Mouse (Mus musculus) large intestine, adult 2 months (tissue): ENCODE measurements around the gene Hexdc. TPM values are rescaled to one million over a fixed set of nuclear protein-coding genes. Genes with fewer than 3 reads are reported as not detected.

Experiments used
- DNase-seq: peaks from one replicate; pipeline ENCODE4 v3.0.0-alpha.2; 2012; ENCODE audit warnings: low read depth, low spot score
- WGBS: fragments of 180-500 bp; shearing (Covaris S2); methylation state at CpG from one replicate; pipeline ENCODE4 v1.1.7; 2018; 5-methylcytosine and 5-hydroxymethylcytosine counted together
- polyA plus RNA-seq: library from polyadenylated mRNA; depleted of rRNA; stranded (reverse); fragments of >200 nt; gene quantifications from 2 replicates; pipeline ENCODE4 v1.2.3, GENCODE M21; 2012

Hexdc gene
- polyA plus RNA-seq, 1 experiment: 19.4 TPM

DNA sequence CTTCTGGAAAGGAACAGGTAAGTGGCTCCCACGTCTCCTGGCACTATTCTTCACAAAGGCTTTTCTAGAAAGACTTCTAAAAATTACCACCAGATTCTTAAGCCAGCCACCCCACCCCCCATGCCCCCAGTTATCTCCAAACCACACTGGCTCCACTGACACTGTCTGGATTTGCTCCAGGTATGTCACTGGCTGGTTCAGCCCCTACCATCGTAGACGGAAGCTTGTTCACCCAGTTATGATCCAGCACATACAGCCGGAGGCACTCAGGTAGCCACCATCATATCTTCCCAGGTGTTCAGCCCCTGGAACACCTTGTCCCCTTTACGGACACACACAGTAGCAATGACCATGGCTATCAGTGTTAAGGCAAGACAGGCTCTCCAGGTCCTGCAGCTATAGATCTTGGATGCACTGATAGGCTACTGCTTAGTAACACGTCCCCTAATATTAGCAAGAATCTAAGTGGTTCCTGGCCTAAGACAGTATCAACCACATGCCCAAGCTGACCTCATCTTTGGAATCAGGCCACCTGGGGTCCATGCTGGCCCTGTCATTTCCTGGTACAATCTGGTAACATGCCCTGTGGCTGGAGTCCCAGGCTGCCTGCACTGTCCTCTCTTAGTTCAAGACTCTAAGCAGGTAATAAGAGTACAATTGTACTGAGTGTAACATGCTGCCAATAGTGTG lies 17.2 kb downstream of the Hexdc start:
- 91% methylated on average over 6 of the region's 6 CpGs for WGBS
- DNase-seq: no peak

DNA sequence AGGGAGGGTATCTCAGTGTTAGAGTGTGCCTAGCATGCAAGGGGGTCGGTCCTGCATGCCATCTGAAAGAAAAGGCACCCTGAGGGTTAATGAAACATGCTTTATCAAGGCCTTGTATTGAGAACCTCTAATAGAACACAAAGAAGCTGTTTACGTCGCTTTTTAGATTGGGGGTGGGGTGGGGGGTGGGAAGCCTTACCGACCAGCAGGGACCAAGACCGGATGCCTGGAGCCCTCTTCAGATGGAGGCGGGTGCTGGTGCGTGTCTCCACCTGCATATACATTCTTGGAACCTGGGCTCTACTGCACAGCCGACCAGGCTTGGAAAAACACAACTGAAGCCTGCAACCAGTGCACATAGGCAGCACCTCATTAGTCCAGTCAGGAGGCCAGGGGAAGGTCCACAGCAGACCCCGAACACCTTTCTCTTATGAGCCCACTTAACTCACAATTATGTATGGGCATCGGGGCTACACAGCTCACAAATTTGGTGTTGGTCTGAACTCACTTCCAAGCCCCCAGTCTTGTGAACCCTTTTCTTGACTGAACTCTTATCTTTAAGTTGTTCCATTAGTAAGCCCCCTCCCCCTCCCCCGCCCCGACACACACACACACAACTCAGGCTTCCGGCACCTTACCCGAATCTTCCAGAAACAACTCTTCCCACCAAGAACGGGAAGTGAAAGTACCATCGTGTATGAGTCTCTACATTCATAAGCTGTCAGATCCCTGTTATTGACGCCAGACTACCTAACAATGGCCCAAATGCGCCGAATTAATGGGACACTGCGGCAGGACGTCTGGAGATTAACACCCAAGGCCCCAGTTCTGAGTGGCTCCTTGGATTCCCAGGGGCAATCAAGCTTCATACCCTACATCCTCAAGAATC lies 24.1 kb downstream of the Hexdc start:
- WGBS: 11% methylated on average over 21 of the region's 21 CpGs
- no peak for DNase-seq

DNA sequence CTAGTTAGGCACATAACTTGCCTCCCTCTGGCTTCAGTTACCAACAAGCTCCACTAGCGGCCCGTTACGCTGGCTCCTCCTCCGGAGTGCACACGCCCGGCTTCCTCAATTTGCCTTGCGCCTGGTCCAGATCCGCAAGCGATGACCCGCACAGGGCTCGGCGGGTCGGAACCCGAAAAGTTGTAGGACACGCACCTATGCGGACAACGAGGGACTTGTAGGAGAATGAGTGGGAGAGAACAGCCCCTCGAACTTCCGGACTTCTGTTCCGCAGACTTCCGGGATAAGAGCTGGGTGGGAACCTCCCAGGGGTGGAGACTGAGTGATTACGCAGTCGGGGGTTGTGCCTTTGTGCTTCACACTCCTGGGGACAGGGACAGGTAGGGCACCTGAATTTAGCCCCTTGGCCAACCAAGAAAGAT lies 24.8 kb downstream of the Hexdc start, which contains the start of gene Cybc1:
Gene Cybc1, minus strand, starts transcription at position 305 of the 422 bp plus-strand sequence.
- WGBS: under 1% methylated on average over 23 of the region's 23 CpGs
- peak; percentile 65 for DNase-seq

DNA sequence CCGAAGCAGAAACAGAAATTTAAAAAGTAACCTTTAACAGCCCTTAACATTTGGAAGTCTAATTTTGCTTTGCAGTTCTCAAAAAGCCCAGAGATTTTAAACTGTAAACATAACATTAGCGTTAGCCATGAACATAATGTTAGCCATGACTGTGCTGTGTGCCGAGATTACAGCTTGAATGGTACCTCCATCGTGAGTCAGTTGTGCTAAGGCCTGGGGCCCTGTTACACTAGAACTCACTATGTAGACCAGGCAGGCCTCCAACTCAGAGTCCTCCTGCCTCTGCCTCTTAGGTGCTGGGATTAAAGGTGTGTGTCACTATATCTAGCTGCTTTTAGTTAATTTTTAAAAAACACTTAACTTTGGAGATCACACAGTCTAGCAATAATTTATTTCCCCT lies 27.0 kb downstream of the Hexdc start:
- DNase-seq: no peak
- WGBS: 76% methylated on average over 4 of the region's 4 CpGs

DNA sequence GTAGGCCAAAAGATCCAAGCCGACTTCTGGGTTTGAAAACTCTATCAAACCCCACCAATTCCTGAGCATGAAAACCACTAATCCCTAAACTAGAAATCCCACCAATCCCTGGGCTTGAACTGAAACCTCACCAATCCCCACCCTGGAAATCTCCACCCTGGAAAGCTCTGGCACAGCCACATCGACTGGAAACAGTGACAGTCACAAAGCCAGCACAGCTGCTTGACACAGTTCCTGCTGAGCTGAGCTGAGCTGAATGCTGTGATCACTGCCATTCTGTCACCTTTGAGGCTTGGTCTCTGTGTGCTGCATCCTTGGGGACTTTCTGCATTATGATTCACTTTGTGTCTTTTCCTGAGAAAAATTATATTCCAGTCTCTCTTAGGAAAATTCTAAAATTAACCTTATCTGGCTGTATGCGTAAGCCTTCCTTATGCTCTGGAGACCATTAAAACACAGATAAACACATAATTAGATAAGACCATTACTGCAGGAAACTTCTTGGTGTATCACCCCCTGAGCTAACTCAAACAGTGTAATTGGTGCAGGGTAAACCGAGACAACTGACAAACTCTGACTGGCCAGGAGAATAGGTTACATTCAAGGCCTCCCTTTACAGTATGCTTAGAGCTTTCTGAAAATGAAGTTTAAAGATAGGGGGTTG lies 27.5 kb downstream of the Hexdc start:
- 57% methylated on average over 4 of the region's 4 CpGs for WGBS
- no peak for DNase-seq

DNA sequence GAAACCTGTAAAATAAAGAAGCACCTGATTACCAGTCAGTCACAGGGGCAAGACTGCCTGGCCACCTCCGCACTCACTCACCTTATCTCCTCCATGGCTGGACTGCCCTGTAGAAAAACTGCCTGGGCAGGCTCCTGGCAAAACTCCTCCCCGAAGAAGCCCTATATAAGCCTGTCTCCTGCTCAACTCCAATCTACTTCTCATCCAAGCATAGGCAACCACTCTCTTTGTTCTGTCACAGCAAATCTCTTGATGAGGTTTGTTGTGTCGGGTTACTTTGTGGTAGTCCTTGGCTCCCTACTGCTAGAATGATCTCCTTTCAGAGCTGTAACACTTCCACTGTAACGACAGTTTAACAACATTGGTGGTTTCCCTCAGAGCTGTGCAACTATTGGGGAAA lies 28.5 kb downstream of the Hexdc start:
- 53% methylated on average over 4 of the region's 4 CpGs for WGBS
- no peak for DNase-seq

DNA sequence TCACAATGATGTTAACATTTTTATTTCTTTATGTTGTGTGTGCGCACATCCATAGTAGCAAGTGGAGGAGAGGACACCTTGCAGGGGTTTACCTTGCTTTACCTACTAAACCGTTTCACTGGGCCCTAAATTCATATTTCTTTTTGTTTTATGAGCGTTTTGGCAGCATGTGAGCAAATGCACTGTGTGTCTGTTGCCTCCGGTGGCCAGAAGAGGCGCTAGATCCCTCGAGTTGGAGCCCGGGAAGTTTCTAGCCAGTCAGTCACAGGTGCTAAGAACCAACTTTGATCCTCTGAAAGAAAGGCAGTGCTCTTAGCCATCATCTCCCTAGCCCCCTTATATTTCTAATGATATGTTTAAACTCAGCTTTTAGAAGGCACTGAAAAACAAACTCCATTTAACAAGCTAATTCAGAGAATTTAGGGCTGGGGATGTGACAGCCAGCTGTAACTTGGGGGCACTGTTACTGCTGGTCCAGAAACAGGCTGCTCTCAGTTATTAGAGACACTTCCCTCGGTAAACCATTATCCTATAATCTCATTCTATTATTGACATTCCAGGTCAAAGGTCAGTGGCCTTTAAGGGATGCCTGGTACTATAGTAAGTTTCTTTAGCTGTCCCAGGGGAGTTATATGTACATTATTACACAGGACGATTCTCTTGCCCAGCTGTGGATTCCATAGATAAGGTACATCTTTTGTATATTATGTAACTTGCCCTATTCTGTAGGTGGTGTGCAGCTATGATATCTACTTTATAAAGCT lies 31.4 kb downstream of the Hexdc start:
- 18% methylated on average over 9 of the region's 9 CpGs for WGBS
- DNase-seq: no peak

DNA sequence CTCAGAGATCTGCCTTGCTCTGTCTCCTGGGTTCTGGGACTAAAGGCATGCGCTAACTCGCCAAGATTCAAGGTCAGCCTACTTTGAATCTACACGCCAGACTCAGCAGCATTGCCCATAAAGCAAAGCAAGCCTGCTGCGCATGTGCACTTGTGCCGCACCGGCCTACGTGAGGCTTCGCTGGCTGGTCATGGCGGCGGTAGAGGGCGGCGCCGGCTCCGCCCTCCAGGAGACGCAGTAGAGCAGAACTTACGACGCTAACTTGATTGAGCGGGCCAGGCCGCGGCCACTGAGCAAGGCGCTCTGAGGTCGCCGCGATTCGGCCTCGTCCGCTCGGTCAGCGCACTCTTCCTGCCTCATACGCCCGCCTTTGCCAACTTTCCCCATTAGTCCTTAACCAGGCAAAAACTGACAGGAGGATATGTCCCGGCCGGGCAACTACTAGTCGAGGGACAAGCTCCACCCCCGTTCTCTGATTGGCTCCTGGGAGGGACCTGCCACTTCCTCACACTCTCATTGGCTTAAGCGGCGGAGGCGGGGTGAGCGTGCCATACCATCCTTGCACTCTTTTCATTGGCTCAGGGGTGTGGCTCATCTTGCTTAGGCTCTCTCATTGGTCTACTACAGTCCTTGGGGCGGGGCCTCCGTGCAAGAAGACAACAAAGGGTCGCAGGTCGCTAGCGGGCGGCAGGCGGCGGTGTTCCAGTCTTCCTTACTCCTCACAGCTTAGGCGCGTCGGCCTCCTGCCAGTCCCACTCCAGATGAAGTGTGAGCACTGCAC lies 32.5 kb downstream of the Hexdc start, which contains the start of gene Narf:
Gene Narf, plus strand, starts transcription at position 690 of the 781 bp plus-strand sequence.
- WGBS: under 1% methylated on average over 50 of the region's 50 CpGs
- peak; percentile 100 for DNase-seq

DNA sequence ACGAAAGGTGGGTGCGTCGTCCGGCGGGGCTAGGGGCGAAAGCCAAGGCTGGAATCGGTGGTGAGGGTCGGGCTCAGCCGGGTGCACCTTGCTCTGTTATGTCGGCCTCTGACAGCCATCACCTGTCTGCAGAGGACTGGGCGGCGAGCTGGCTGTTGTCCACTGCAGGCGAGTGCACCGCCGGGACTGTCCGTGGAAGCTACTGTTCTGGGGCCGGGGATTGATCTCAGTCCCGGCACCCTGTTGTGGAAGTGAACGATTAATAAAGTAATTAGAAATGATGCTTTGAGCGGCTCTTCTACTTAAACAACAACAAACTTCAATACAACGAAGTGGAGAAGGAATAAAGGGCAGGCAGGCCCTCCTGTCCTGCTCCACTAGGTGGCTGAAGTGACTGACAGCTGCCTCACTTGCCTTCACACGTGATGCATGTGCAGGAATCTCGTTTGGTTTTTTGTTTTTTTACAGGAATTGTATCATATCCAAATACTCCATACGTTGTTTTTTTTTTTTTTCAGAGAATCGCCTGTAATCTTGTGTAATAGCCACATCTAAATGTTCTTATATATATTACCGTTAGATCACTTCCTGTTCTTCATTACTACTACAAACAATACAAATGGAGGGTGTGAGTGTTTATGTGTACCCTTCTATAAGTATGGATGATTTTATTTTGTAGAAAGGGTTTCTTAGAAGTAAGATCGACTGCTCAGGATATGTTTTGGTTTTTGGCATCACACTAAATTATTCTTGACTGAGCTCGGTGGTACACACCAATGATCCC lies 33.3 kb downstream of the Hexdc start:
- WGBS: 2% methylated on average over 28 of the region's 28 CpGs
- peak; percentile 44 for DNase-seq

DNA sequence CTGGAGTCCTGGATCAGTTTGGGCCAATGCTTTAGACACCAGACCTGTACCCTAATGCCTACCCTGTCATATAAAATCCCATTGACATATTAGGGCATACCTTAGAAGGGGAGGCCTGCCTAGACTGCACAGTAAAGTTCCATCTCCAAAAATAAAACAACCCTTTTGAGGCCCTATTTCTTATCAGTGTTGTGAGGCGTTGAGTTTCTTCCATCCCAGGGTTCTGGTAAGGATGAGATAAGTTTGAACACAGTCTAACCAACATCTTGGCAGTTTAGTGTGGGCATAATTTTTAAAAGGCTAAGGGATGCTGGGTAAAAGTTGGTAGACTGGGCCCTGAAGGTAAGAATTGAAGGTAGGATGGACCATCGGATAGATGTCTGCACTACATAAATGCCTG lies 35.4 kb downstream of the Hexdc start:
- DNase-seq: no peak
- WGBS: 93% methylated on average over 2 of the region's 2 CpGs

DNA sequence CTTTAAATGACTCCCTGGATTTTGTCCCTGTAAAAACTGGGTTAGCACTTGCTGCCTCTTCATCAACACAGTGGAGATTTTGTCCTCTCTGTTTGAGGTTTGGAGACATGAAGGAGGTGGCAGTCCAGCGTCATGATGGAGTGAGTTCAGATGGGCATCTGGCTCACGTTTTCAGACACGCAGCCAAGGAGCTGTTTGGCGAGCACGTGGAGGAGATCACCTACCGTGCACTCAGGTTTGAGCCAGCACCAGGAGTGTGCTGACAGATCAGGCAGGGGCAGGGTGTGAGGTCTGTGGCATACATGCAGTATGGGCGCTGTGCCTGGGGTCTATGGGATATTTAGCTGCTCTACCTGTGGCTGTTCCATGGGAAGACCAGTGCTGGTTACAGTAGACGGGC lies 46.0 kb downstream of the Hexdc start:
- WGBS: 93% methylated on average over 8 of the region's 8 CpGs

DNA sequence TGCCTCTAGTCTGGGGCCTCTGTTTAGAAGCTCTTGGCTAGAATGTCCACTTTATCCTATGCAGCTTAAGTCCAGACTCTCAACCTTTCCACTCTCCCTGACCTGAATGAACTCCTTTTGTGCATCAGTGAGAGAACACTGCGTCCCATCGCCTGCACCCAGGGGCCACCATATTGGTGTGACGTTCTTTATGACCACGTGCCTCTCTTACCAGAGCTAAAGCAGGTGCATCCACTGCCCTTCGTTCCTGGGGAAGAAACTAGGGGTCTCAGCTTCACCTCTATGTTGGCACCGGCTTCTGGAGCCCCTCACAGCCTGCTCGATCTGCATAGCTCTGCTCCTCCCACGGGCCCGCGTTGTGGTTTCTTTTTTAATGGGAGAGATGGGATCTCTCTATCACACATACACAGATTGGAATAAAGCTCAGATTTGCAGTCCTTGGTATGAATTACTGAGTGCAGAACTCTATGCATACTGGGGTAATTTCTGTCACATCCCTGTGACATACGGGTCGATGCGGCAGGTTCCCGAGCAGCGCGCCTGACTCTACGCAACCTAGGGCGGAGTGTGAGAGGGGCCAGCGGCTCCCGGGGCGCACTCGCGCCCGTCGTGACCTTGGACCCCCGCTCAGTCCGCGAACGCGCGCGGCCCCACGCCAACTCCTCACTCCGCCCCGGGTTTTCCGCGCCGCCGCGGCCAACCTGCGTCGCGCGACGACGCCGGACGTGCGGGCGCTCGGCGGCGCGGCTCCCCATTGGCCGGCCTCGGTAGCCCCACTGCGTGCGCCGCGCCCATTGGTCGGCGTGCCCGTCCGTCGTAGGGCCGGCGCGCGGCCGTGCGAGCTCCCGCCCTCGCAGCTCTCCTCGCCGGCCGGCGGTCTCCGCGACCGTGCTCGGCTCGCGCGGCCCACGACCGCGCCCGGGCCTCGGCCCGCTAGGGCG lies 55.2 kb downstream of the Hexdc start, which contains the start of gene Foxk2:
Gene Foxk2, plus strand, starts transcription at position 831 of the 941 bp plus-strand sequence.
- under 1% methylated on average over 90 of the region's 91 CpGs for WGBS
- DNase-seq: peak; percentile 44

More for the DNA sequence above, 46.0 kb downstream of the Hexdc start:
- DNase-seq: no peak

DNA sequence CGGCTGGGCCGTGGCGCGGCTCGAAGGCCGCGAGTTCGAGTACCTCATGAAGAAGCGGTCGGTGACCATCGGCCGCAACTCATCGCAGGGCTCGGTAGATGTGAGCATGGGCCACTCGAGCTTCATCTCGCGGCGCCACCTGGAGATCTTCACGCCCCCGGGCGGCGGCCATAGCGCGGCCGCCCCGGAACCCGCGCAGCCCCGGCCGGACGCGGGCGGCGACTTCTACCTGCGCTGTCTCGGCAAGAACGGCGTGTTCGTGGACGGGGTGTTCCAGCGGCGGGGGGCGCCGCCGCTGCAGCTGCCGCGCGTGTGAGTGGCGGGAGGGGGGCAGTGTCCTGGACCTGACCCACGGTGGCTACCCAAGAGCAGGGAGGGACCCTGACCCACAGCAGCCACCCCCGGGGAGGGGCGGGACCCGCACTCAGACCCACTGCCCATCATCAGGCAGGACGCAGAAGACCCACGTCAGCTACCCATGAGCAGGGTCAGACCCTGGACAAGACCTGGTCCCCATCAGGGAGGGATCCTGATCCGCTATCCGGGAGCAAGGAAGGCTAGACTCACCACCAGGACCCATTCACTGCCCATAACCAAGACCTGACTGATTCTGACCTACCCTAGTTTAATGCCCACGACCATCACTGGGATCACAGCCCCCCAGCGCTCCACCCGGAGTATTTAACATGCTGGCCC lies 56.1 kb downstream of the Hexdc start:
- WGBS: under 1% methylated on average over 59 of the region's 60 CpGs
- DNase-seq: no peak

DNA sequence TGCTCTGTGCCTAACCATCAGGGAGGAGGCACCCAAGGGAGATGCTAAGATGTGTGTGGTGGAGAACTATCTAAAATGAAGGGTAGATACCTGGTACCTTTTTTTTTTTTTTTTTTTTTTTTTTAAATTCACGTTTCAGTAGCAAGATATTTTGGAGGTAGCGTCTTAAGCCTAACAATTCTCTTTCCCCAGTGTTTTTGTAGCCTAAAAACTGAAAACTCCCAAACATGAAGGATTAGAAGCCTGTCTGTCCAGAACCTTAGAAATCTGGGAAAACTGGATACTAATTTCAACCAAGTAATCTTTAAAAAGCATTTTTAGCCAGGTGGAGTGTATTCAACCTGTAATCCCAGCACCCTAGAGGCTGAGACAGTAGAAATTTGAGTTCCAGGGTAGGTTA lies 56.8 kb downstream of the Hexdc start:
- WGBS: 31% methylated on average over 2 of the region's 2 CpGs
- no peak for DNase-seq
